Mouse (Mus musculus) neutrophil, adult 5-6 weeks (primary cell): ENCODE data around the gene Galnt14. TPM values are rescaled to one million over a fixed set of nuclear protein-coding genes. Genes with fewer than 3 reads are reported as not detected.

Experiments
- ATAC-seq: fragments of 151-379, 151-347 bp; 2 replicates; pipeline ENCODE4 v1.8.0; 2017; ENCODE audit warnings: mild to moderate bottlenecking, moderate TSS enrichment; ENCODE audit not compliant: insufficient number of reproducible peaks, poor library complexity, low FRiP score, severe bottlenecking; ENCODE audit errors: extremely low read depth
- total RNA-seq: library from RNA; stranded (forward); fragments of 200-1000 nt; gene quantifications from 2 replicates; pipeline ENCODE4 v1.2.3, GENCODE M21; 2017

Galnt14 gene
- 0.47 and 0.49 TPM in 2 replicates for total RNA-seq

DNA sequence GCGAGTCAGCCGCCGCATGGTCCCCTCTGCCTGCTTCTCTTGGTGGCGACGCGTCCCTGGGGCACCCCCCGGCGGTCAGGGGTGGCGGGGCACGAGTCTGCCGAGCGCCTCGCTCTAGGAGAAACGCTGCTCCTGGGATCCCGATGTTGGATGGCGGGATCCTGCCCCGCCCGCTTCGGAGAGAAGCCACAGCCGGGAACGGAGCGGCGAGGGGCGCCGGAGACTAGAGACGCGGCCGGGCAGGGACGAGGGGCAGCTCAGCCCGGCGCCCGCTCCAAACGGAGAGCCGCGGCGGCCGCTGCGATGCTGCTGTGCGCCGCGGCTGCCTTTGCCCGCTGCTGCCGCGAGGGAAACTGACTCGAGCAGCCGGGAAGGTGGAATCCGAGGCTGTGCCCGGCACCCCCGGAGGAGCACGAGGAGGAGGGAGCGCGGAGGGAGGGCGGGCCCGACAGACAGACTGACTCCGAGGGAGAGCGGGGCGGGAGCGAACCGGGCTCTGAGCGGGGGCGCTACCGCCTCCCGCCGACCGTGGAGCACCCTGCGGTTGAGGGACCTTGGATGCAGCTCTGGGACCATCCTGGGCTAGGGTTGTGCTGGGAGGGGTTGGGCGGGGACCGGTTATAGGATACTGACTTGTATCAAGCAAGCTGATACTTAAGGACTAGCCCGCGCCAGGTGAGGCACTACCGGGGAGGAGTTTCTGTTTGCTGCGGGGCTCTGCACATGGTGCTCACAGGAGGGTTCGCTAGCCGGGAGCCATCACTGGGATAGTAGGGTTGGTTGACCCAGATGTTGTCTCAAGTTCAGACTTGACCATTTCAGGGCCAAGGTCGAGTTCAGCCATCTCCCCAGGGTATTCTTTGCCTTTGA is at the start of gene Galnt14:
Gene Galnt14, minus strand, starts transcription at position 412 of the 870 bp plus-strand sequence.
- no peak for ATAC-seq

DNA sequence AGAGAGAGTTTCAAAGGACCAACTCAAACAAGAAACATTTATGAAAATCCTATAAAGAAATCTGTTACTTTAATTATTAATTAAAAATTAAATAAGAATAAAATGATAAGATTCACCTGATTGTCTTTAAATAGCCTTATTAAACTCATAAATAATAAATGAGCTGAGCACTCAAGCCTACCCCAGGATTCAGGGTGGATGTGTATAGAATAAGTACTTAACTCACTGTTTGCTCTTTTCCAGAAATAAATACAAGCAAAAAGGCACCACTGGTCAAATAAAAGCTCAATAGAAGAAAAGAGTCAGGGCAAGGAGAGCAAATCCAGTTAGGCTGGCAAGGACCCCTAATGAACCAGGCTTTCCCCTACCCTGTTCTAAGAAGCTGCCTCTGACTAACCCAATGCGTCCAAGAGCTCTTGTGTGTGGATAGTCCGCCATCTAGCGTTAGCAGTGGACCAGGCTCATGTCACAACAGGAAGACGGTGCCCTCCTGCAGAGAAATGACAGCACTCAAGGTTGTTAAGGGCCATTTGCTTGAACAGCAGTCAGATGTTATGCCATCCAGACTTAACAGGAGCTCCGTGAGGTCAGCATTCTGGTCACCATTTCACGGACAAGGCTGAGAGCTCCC is 33.5 kb upstream of the Galnt14 start:
- ATAC-seq: peak; percentile 82; the same call in 1 of the 2 replicates

DNA sequence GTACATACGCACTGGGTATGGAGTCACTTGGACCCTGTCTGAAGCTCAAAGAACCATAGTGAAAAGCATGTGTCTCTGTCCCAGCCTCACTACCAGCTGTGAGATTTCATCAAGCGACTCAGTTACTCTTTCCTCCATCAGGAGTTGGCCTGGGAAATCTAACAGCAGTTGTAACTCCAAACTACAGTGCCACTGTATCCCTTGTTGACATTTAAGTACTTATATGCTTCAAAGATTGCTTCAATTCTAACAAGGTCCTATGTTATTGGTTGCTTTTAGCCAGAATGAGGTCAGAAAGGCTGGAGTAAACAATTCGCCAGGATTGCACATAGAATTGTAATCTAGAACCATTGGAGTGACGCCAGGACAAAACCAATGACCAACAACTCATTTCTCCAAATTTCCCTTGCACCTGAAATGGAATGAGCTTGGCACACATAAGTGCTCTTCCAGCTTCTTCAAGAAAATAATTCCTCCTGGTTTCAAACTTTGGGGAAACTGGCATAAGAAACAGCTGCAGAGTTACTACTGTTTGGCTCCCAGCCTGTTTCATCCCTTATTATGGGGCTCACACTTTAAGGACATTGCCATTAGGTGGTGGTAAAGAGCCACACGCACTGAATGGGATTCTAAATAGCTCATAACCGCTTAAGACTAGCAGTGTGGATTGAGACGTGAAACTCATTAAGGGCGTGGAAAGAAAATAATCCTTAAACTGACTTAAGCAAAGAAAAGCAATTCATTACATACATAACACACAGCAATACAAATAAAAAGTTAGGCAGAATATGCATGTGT is 13.8 kb upstream of the Galnt14 start:
- ATAC-seq: no peak

DNA sequence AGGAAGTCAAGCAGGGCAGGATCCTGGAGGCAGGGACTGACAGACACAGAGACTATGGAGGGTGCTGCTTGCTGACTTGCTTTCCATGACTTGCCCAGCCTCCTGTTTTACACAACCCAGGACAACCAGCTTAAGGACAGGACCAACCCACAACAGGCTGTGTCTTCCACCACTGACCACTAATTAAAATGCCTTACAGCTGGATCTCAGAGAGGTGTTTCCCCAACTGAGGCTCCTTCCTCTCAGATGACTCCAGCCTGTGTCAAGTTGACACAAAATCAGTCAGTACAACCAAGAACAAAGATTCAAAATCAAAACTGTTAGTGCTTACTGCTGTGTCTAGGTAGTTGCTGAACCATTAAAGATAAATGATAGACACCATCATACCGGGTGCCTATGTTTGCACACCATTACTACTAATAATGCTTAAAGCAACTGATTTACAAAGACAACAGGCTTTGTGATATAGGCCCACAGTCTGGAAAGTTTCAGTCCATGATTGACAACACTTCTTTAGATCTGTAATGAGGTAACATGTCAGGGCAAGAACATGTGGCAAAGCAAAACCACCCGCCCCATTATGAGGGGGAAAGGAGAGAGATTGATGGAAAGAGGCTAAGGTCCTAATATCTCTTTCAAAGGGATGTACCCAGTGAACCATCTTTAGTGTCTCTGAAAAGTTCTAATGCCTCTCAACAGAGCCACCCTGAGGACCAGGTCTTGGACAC is 8.9 kb upstream of the Galnt14 start:
- ATAC-seq: no peak

DNA sequence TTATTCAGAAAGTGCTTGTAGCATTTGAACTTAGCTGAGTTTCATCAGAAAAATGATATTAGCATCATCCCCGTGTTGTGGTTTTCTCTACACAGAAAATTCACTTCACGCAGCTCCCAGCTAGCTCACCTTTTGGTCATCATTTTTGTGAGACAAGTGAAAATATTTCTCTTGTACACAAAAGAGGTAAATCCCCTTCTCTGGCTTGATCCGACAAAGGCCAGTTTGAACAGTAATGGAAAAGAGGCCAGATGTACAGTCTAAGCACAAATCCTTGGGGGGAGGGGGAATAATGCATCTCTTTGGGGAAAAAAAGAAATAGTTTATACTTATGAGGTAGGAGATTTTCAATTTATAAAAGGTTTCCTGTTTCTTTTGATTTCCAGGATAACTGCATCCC is 6.4 kb upstream of the Galnt14 start:
- no peak for ATAC-seq

DNA sequence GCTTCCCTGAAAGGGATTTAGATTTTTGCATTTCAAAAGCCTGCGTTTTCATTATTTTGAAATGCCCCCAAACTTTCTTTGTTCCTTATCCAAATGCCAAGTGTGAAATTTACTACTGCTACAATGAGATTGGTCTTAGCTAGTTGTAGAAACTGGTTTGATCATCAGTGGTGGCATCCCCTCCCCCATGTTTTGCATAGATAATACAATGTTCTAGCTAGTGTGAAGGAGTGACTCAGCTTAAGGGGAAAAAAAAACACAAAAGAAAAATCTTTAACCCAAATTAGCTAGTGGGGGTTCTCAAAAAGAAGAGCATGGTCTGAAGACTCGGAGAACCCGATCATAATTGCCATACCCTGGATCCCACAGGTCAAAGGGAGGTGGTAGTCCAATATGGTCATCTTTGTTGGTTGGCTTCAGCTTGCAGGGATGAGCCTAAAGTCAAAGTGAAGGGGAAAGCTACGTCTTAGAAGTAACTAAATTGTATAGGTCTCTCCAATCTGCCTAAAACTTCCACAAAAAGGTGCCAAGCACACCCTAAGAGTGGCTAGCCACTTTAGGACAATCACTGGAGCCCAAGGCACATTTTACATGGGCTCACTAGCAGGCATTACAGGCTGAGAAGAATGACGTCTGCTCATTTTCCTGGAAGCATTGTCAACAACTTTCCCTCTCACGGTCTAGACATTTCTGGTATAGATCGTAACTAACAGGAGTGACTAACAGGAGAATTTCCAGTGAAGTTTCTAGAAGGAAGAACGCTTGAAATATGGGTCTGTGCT is 4.4 kb upstream of the Galnt14 start:
- no peak for ATAC-seq

DNA sequence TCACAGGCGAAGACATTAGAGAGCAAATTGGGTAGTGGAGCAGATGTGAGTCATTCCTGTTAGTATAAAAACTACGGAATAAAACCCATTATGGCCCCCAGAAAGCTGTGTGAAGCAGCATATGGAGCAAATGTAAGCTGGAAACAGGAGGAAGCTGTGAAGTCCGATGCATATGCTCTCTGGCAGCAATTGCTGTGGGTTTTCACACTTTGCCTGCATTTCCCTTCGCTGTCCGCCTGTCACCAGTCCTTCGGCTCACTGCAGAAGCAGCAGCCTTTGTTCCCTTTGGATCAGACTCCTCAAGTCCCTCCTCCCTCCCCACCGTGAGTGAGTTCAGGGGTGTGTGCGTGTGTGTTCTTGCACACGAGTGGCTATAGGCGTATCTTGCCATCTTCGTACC is 3.1 kb upstream of the Galnt14 start:
- no peak for ATAC-seq

DNA sequence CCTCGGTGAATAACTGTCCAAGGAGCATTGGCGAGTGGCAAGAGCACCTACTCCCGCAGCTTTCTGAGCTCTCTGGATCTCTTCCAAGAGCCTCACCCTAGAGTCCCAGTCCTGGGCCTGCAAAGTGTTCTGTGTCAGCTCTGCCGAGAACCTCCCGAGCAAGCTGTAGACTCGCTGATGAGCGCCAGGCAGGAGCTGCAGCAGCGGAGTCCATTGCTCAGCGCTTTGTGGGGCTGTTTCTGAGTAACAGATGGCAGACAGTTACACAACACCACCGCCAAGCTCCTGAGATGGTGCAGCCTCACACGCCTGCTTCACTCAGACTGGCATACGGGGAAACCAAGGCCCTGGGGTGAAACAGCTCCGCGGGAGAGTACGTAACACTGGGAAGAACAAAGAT is 1.7 kb upstream of the Galnt14 start:
- no peak for ATAC-seq

DNA sequence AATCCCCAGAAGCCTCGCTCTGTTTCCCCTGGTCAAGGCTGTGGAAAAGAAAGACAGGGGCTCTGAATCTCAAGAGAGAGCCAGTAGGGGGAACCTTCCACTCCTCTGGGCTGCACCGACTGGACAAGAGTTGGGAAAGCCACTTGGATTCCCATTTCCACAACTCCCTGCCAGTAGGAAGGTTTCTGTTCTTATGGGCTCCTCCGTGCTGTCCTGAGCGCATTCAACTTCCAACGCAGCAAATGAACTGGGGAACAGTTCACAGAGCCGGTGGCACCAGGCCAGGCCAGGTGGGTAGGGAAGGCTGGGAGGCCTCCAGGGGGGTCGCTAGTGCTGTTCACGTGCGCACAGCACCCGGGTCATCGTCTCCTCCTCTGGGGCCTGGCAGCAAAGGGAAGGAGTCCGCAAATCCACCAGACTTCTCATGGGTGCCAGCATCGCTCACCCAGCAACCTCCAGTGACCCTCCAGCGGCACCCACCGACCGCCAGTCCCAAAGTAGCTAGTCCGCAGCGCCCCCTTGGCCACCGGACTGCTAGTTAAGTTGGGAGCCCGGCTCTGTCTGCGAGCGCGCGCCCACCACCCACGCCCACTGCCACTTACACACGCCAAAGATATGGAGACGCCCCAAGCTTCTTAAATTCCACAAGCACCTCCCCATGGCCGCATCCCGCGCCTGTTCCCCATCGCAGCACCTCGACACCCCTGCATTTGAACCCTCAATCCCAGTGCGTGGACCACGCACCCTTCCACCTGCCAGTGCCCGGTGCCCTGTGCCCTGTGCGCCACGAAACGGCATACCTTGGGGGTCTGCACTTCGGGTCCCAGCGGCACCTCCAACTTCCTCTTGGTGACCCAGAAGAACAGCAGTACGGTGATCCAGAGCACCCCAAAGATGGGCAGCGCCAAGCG is 867 bp downstream of the Galnt14 start:
- no peak for ATAC-seq

DNA sequence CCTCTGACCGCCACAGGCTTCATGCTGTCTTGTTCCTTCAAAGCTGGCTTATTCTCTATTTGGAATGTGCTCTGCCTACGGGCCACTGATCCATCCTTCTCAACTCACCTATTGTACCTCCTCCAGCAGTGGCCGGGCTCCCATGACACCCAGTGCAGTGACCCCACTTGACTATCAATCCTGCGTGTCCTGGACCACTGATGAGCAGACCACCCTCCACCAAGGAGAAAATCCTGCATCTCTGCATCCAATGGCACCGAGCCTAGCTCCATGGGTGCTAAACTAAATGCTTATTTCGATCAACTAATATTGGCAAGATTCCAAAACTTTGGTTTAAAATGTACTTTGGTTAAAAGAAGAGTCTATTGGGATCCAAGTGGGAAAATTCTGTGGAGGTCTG is 1.8 kb downstream of the Galnt14 start:
- no peak for ATAC-seq

DNA sequence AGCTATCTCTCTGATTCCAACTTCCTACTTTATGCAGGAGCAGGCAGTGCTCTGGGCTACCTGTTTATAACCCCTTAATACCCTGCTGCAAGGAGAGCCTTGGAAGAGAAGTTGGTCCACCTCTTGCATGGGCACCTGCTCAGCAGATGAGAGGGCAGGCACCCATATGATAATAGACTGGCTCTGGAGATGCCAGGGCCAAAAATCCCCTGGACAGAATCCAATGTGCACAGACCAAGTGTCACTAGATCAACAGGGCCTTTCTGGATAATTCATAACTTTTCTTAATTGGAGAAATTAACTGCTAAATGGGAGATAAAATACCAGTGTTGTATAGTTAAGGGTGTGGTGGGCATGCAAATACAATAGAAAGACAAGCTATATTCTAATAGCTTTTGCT is 6.7 kb downstream of the Galnt14 start:
- no peak for ATAC-seq

DNA sequence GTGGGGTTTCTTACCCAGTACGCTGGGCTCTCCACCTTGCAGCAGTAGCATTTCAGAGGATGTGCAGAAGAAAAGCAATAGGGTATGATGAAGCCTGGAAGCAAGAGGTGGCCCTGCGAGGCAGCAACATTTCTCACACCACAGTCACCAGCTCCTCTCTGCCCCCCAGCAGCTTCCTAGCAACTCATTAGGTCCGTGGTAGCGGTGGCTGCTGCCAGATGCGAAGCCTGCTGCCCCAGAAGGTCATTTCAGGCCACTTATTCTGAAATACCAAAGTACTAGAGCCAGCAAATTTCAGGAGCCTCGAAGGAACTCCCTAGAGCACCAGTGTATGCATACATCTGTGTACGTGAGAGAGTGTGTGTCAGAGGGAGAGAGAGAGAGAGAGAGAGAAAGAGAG is 9.2 kb downstream of the Galnt14 start:
- no peak for ATAC-seq

DNA sequence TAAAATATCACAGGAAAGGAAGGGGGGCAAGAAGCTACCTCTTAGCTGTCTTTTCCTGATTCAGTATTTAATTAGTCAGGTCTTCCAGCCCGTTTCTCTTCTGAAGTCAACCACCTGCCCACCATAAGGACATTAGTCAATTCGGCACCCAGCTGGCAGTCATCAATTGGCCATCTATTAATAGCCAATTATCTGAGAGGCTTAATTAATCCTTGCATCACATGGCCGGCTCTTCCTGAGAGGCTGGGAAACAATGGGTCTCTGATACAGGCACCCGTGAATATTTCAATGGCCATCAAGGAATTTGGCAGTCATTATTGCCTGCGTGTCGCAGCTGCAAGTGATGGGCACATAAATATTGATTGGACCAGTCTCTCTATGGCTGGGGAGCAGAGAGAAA is 10.4 kb downstream of the Galnt14 start:
- no peak for ATAC-seq

DNA sequence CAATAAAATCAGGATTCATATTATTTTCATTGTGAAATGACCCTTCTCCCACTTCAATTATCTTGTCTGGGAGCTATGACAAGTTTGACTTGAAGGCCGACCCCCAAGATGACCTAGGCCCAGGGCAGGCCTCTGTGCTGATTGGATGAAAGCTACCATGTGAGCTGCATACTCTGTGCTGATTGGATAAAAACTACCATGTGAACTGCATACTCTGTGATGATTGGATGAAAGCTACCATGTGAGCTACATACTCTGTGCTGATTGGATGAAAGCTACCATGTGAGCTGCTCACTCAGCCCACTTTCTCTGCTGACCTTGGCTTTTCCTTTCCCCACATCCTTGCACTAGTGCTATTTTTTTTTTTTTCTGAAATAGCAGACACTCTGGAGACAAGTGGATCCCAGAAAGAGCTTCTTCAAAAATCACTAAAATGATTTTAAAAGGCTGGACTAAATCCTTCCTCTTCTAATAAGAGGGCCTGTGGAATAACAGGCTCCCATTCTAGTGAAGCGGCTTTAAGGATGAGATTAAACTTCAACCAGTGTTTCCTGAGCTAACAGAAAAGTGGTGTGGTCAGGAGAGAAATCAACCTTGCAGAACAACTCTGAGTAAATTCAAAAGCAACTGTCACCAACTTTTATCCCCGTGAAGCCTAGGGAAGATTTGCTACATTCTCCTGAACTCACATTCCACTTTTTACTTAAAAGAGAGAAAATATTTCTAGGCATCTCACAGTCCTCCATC is 15.9 kb downstream of the Galnt14 start:
- no peak for ATAC-seq

DNA sequence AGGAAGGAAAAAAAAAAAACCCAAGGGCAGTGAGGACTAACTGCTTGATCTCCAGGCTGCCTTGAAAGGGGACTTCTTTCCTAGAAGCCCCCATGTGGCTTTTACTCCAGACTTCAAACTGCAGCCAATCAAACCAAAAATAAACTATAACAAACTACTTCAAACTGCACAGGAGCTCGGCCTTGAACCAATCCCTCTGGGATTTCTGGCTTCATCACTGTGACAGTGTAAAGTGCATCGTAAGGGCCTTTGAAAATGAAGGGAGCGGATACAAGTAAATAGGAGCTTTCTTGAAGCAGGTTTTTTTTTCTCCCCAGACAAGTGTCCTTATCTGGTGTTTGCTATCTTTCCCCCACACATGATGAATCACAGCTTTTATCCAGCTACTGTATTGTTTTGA is 22.0 kb downstream of the Galnt14 start:
- ATAC-seq: no peak

DNA sequence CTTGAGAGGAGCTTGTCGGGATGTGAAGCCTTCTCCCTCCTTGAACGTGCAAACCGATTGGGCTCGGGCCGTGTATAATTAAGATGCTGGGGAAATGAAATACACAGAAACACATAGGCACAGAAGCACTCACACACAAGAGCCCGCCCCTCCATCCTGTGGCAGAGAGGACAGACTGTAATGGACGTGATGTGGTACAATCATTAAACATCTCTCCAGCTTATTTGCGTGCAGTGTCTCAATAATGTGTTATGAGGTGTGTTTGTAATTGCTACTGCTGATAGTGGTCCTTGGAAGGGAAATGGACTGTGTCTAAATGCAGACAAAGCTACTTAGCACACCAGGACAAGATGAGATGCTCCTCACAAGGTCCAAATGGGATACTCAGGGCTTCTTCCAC is 24.0 kb downstream of the Galnt14 start:
- no peak for ATAC-seq

DNA sequence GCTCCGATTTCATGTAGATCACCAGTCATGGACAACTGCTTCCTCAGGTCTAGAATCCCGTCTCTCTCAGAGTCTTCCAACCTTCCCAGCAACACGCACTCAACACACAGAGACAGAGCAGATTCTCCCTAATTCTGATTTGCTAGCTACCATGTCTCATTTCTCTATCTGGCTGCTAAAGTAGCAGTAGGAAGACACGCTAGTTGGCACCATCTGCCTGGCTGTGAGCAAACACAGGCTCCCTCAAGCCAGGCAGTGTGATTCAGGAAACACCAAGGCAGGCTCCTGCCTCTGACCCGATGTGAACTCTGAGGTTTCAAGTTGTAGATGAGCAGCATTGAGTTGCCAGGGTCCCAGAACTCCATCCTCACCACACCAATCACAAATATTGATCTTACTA is 25.5 kb downstream of the Galnt14 start:
- no peak for ATAC-seq
